Mouse (Mus musculus) layer of hippocampus, postnatal 25 days (tissue): ENCODE results near the gene Ddx10. TPM values are rescaled to one million over a fixed set of nuclear protein-coding genes. Genes with fewer than 3 reads are reported as not detected.

Experiments used
- total RNA-seq, 2 experiments: library from RNA; stranded (reverse); gene quantifications; 2 replicates each; pipeline ENCODE4 v1.2.3; 2021

Ddx10 gene
- total RNA-seq, 2 experiments from 2014 or later = 19.3 to 20.0 TPM

Other genes with a start within 250 kb of the Ddx10 start
- 1 to 10 TPM; 3.3 to 3.8 TPM for gene Exph5, start 53.6 kb upstream of the Ddx10 start, total RNA-seq
- 1 to 10 TPM; 4.5 to 5.2 TPM for gene Kdelc2, start 136.0 kb upstream of the Ddx10 start, total RNA-seq
- under 1 TPM; 0.27 to 0.38 TPM for gene 4930550C14Rik, start 154.3 kb upstream of the Ddx10 start, total RNA-seq